Mouse (Mus musculus): ENCODE measurements at regions not wholly inside any gene's neighbourhood (a gene's known extent, or its start where the extent isn't known, plus 50 kb on each side); places are given as distances from the start of the nearest gene placed in this dataset.

- DNase-seq (ENCODE audit: low read depth) = no peak
Observed at GRCm38 (mm10) chr9:31971801-31972628, 58.8 kb upstream of the Barx2 start.

- no peak for DNase-seq (ENCODE audit: low read depth)
Observed at GRCm38 (mm10) chr9:31972629-31972993, 59.3 kb upstream of the Barx2 start.

- no peak for DNase-seq (ENCODE audit: low read depth)
Observed at GRCm38 (mm10) chr9:31976191-31976590, 62.9 kb upstream of the Barx2 start.

- no peak for DNase-seq (ENCODE audit: low read depth)
Observed at GRCm38 (mm10) chr9:31978071-31978470, 64.8 kb upstream of the Barx2 start.

DNA sequence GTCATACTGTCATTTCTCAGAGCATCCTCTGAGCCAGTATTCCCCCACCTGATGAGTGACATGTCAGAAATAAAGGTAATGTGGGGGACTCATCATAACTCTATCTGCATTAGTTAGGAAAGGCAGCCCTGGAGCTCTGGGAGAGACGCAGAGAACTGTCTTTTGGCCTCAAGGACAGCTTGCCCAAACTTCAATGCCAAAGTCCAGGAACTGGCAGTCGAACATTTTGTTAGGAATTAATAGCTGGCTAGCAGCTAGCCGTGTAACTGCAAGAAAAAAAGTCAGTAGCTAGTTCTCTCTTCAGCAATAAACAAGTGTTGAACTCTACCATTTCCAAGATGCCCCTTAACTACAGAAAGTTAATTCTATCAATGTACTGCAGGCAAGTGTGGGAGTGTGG lies 65.9 kb upstream of the Barx2 start:
- no peak for DNase-seq (ENCODE audit: low read depth)

DNA sequence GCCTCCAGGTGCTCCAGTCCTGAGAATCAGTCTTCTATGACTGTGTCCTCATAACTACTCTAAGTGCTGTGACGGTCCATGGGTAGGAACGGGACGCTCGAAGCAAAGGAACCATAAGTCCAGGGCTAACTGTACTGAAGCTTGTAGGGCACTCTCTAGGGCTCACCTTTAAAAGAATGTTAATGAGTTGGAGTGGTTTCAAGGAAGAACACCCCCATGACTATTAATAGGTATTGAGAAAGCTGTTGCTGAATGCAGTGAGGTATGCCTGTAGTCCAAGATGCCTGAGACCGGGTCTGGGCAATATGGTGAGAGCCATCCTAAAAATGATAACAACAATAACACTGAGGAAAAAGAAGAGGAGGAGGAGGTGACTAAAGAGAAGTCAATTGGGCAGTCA lies 67.2 kb upstream of the Barx2 start:
- DNase-seq (ENCODE audit: low read depth) = no peak

DNA sequence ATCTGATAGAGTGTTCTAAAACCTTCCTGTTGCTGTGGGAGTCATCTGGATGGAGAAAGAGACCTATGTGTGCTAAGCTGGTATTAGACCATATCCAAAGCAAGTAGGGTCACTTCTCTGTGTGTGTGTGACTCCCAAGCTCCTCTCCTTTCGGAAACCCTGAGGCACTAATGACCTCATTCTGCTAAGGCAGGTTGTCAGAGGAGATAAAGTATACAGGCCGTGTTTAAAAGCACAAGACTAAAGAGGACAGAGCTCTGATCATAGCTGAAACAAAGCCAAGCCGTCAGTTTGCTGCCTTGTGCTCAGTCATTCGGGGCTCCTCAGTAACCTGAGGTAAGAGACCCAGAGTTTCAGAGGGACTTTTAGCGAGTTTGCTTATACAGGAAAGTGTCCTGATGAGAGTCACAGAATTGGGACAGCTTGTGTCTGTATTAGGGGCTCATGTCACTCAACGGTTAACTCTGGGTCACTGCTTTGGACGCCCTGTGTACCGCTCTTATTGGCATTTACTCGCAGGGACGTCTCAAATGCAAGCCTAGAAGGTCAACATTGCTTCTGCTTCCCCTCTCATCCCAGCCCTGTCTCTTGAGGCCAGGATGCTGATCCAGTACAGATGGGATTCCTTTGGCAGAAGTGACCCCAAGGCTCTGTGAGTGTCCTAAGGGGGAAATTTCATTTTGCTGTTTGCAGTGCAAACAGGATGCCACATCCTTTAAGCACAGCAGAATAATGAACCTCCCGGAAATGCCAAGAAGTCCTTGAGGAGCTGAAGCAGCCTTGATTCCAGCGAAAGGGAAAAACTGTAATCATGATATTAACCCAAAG lies 70.7 kb upstream of the Barx2 start:
- no peak for DNase-seq (ENCODE audit: low read depth)

DNA sequence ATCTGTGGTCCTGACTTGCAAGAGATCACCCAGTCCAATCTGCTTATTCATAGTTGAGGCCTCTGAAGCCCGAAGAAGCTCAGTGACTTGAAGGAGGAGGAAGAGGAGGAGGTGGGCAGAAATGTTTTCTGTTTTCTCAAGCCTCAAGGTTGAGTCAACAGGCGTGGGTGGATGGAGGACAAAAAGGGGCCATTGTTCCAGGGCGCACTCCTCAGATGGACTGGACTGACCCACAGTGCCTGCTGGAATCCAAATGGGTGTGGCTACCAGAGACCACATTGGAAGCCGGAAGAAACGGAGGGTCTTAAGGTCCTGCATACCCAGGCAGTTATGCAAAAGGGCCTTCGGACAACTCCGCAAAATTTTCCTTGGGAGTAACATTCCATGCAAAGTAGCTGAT lies 75.6 kb upstream of the Barx2 start:
- no peak for DNase-seq (ENCODE audit: low read depth)

GRCm38 (mm10) chr9:31989581-31990360 lies 76.5 kb upstream of the Barx2 start:
- DNase-seq (ENCODE audit: low read depth) = no peak

DNA sequence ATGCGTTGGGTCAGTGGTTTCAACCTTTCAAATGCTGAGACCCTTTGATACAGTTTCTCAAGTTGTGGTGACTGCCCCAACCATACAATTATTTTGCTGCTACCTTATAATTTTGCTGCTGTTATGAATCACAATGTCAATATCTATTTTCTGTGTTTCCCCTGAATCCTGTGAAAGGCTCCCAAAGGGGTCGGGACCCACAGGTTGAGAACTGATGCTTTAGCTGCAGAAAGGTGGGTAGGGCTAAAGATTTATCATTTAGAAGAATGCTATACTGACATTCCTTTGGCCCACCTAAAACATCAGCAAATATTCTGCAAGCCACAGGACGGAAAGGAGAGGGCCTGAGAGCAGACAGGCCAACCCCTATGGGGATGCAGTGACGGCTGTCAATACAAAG lies 77.2 kb upstream of the Barx2 start:
- DNase-seq (ENCODE audit: low read depth) = no peak

DNA sequence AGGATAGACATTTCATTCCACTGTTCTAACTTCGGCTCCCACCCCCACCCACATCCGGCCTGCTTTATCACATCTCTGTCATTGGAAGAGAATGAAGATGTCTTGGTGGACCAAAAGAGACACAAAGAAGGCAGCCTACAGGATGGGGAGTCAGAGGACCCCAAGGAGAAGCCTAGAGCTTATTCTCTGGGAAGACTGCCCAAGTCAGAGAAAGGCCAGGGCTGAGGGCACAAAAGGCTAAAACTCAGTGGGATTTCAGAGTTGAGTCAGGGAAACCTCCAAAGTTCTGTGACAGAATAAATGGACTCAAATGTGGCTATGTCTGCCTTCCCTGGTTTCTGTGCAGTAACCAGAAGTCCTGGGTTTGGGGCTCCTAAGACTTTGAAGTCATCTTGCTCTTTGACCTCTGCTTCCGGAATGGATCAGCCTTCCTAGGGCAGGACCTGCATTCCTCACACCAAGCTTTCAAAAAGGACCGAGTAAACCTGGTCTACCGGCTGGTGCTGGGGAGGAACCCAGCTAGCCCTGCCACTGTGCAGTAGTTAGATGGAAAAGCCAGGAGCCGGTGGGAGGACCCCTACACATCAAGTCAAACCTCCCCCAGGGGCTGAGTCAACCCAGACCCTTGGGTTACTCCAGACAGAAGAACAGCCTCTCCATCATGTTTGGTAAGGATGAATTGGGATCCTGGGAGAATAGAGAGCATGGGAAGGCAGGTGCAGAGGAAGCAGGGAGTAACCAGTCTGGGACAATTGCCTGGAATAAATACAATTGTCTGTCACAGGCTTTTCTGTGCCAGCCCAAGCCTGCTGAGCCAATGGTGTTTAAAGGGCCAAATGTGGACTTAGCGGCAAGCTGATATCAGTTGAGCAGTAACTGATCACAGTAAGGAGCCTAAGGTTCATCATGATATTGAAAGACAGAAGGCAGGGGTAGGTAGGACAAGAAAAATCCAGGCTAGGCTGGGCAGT lies 80.7 kb upstream of the Barx2 start:
- DNase-seq (ENCODE audit: low read depth) = no peak

- no peak for DNase-seq (ENCODE audit: low read depth)
Observed at GRCm38 (mm10) chr9:31995101-31995500, 81.8 kb upstream of the Barx2 start.

DNA sequence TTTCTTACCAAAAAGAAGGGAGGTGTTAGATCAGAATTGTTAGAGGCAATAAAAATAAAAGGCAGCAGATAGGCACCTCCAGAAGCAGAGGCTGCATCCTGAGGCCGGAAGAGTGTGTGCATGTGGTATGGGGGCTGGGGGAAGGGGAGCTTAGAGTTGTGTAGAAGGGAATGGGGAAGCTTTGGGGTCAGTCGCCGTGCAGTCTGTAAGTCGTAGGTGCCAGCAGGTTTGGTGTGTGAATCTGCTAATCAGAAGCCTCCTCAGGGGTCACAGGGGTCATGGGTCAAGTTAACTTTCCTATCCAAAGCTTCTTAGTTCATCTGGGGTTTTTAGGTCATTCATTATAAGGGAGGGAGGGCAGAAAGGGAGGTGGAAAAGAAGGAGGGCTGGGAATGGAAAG lies 82.4 kb upstream of the Barx2 start:
- no peak for DNase-seq (ENCODE audit: low read depth)

DNA sequence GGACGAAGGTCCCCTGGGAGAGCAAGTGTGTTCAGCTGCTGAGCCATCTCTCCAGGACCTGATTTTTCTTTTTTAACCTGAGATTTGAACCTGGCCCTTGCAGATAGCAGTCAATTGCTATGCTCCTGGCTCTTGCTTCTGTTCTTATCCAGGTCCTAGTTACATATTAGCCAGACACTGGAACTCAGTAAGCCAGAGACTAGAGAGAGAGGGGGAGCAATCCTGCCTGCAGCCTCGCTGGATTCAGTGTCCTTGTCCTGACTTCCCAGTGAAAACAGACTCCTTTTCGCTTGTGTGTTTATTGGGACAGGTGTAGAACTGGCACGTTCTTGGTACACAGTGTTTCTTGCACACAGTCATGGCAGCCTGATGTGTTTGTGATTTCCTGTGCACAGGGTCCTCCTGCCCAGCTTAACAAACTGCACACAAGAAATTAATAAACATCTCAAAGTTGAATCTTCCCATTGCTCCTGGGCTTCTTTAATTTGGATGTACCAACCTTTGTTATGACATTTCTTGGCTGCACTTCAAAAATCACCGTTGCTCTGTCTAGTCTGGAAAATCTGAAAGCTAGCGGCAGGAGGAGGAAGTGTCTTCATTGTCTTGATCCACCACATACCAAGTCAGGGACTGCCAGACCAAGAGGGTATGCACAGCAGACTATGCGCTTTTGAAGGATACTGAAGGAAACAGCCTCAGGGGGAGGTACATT lies 83.4 kb upstream of the Barx2 start:
- DNase-seq (ENCODE audit: low read depth) = no peak

DNA sequence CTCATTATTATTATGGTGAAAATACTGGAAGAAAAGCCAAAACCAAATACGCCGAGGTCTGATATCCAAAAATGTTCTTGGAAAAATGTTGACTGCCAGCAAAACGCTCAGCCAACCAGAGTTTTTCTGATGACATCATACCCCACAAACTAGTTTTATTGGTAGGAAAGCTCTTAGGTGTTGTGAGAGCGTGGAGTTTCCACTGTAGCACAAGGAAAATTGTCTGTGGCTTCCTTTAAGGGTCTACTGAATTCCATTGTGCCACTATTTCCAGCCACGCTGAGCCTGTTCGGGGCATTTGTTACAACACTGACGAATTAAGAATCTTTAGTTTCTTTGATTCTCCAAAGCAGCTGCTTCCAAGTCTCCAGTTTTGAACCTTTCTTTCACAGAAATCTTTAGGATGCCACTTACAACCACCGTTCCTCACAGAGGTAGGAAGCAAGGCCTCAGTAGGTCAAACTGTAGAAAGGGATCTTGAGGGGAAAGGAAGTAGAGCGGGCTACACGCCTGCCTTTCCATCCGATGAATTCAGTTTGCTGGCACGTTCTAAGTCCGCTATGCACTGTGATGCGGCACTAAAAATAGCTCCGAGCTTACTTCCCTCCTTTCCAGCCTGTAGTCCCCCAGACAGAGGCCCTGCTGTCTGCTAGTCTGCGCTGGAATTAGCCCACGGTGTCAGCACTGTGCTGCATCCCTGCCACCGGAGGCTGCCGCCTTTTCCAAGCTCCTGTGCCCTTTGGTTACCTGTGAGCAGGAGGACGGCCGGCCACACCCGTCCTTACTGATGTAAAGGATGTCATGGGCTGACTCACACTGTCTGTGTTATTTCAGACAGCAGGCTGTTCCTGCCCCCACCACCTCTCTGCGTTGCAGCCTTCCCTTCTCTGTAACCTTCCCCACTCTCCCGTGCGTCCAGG lies 84.2 kb upstream of the Barx2 start:
- no peak for DNase-seq (ENCODE audit: low read depth)

- DNase-seq (ENCODE audit: low read depth) = no peak
Observed at GRCm38 (mm10) chr9:31998488-31999280, 85.4 kb upstream of the Barx2 start.

DNA sequence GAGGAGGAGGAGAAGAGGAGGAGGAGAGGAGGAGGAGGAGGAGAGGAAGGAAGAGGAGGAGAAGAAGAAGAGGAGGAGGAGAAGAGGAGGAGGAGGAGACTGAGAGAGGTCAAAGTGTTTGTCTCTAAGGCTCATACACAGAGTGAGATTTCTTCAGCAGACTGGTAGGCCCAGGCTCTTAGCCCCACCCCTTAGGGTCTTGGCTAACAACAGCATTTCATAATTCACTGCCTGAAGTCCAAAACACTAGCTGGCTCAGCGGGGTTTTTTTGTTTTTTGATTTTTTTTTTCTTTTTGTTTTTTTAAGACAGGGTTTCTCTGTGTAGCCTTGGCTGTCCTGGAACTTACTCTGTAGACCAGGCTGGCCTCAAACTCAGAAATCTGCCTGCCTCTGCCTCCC lies 86.5 kb upstream of the Barx2 start:
- peak; percentile 3 for DNase-seq (ENCODE audit: low read depth)

DNA sequence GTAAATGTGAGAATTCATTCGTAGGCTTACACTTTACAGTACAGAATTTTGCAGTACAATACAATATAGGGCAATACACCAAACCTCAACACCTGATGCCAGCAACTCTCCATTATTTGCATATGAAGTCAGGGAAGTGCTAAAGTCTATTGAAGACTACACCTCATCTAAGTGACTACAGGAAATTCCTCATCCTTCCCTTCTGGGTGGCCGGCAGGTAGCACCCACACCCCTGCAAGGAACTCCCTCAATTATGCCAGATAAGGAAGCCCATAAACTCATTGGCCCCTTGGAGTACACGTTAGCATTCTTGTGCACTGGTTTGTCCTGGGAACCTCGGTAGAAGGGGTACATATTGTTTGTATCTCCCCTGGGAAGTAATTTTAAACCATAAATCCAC lies 89.7 kb upstream of the Barx2 start:
- DNase-seq (ENCODE audit: low read depth) = no peak

GRCm38 (mm10) chr9:32003730-32004129 lies 90.5 kb upstream of the Barx2 start:
- no peak for DNase-seq (ENCODE audit: low read depth)
